Mouse (Mus musculus): Measurements from ENCODE around the gene Nfkbie. TPM values are rescaled to one million over a fixed set of nuclear protein-coding genes. Genes with fewer than 3 reads are reported as not detected.

Nfkbie gene
- total RNA-seq, 2 experiments from 2014 or later = 1.8 to 2.0 TPM

- no peak for DNase-seq (ENCODE audit: low spot score in 2 of 2)
- intact Hi-C loops (cut with DNase I) = no loop called here
Measured at GRCm38 (mm10) chr17:45539664-45540063, 15.8 kb upstream of the Nfkbie start.

- intact Hi-C loops (cut with DNase I) = no loop called here
- no peak for DNase-seq (ENCODE audit: low spot score in 2 of 2)
Measured at GRCm38 (mm10) chr17:45542129-45542528, 13.4 kb upstream of the Nfkbie start.

GRCm38 (mm10) chr17:45542705-45543104 is 12.8 kb upstream of the Nfkbie start:
- intact Hi-C loops (cut with DNase I) = no loop called here
- DNase-seq (ENCODE audit: low spot score in 2 of 2) = no peak

- no peak for DNase-seq (ENCODE audit: low spot score in 2 of 2)
- intact Hi-C loops (cut with DNase I) = no loop called here
Measured at GRCm38 (mm10) chr17:45543115-45543514, 12.4 kb upstream of the Nfkbie start.

- intact Hi-C loops (cut with DNase I) = no loop called here
- DNase-seq (ENCODE audit: low spot score in 2 of 2) = no peak
Measured at GRCm38 (mm10) chr17:45544001-45544872, 11.3 kb upstream of the Nfkbie start.

- DNase-seq (ENCODE audit: low spot score in 2 of 2) = no peak
- intact Hi-C loops (cut with DNase I) = no loop called here
Measured at GRCm38 (mm10) chr17:45544873-45545277, 10.6 kb upstream of the Nfkbie start.

GRCm38 (mm10) chr17:45545278-45545961 is 10.1 kb upstream of the Nfkbie start:
- intact Hi-C loops (cut with DNase I) = no loop called here
- no peak for DNase-seq (ENCODE audit: low spot score in 2 of 2)

GRCm38 (mm10) chr17:45546941-45547340 is 8.6 kb upstream of the Nfkbie start:
- no peak for DNase-seq (ENCODE audit: low spot score in 2 of 2)
- intact Hi-C loops (cut with DNase I) = no loop called here

GRCm38 (mm10) chr17:45547461-45548190 is 7.9 kb upstream of the Nfkbie start:
- DNase-seq (ENCODE audit: low spot score in 2 of 2) = no peak
- intact Hi-C loops (cut with DNase I) = loop anchor here (2.0 kb wide), 1 partner anchor 31 kb away; no protein-coding TSS in a partner anchor

GRCm38 (mm10) chr17:45548541-45549512 is 6.7 kb upstream of the Nfkbie start:
- intact Hi-C loops (cut with DNase I) = loop anchor here (2.0 kb wide), 1 partner anchor 32 kb away; no protein-coding TSS in a partner anchor

GRCm38 (mm10) chr17:45549617-45550181 is 5.8 kb upstream of the Nfkbie start, which contains the start of gene Tmem151b:
Tmem151b (minus strand) TSS chr17:45549677.
- DNase-seq (ENCODE audit: low spot score in 2 of 2) = peak; percentile 63 to 72
- intact Hi-C loops (cut with DNase I) = loop anchor here (2.0 kb wide), 1 partner anchor 33 kb away; no protein-coding TSS in a partner anchor

More at GRCm38 (mm10) chr17:45548541-45549512, 6.7 kb upstream of the Nfkbie start:
- DNase-seq (ENCODE audit: low spot score in 2 of 2) = peak; percentile 79 to 87

GRCm38 (mm10) chr17:45550253-45550652 is 5.2 kb upstream of the Nfkbie start:
- no peak for DNase-seq (ENCODE audit: low spot score in 2 of 2)
- intact Hi-C loops (cut with DNase I) = no loop called here

- DNase-seq (ENCODE audit: low spot score in 2 of 2) = no peak
- intact Hi-C loops (cut with DNase I) = no loop called here
Measured at GRCm38 (mm10) chr17:45551249-45551796, 4.2 kb upstream of the Nfkbie start.

GRCm38 (mm10) chr17:45551816-45552451 is 3.6 kb upstream of the Nfkbie start:
- DNase-seq (ENCODE audit: low spot score in 2 of 2) = peak; percentile 87
- intact Hi-C loops (cut with DNase I) = loop anchor here (1.0 kb wide), 1 partner anchor 74 kb away; no protein-coding TSS in a partner anchor

GRCm38 (mm10) chr17:45553065-45553464 is 2.4 kb upstream of the Nfkbie start:
- no peak for DNase-seq (ENCODE audit: low spot score in 2 of 2)
- intact Hi-C loops (cut with DNase I) = no loop called here

- intact Hi-C loops (cut with DNase I) = no loop called here
- no peak for DNase-seq (ENCODE audit: low spot score in 2 of 2)
Measured at GRCm38 (mm10) chr17:45554420-45554819, 1.1 kb upstream of the Nfkbie start.

GRCm38 (mm10) chr17:45556107-45556489 is 595 bp downstream of the Nfkbie start:
- DNase-seq (ENCODE audit: low spot score in 2 of 2) = no peak
- intact Hi-C loops (cut with DNase I) = no loop called here
